Mouse (Mus musculus): ENCODE measurements at regions not wholly inside any gene's neighbourhood (a gene's known extent, or its start where the extent isn't known, plus 50 kb on each side); places are given as distances from the start of the nearest gene placed in this dataset.

DNA sequence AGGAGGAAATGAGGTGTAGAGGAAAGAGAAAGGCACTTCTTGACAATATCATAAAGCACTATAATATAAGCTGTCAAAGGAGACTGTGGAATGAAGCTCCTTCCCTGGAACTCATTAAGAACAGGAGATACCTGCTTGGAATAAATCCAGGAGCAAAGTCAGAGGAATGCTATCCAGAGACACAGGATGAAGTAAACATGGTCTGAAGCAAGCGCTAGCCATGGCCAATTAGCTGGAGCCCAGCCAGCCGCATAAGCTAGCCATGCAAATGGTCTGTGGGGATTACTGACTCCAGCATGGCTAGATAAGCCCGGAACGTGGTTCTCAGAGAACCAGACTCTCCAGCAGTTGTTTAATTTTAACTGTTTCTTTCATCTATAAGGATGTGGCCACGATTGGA, 54.9 kb upstream of the Gpc3 start:
- no peak for ATAC-seq (ENCODE audit: low TSS enrichment)

DNA sequence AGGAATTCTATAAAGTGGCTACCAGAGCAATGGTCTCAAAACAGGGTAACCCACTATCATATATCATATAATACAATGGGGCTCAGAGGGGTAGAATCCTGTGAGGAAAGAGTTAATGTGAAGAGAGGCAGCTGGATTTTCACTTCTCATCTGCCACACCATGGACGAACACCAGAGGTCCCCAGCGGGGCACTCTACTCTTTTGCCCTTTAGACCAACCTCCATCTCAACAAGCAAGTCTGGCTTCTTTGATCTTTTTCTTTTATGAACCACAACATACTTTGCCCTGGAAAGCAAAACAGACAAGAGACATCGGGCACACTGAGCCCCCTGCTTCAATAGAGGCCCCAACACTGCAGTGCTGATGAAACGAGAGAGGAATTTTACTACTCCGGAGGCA, 65.3 kb upstream of the Gpc3 start:
- ATAC-seq (ENCODE audit: low TSS enrichment): no peak

DNA sequence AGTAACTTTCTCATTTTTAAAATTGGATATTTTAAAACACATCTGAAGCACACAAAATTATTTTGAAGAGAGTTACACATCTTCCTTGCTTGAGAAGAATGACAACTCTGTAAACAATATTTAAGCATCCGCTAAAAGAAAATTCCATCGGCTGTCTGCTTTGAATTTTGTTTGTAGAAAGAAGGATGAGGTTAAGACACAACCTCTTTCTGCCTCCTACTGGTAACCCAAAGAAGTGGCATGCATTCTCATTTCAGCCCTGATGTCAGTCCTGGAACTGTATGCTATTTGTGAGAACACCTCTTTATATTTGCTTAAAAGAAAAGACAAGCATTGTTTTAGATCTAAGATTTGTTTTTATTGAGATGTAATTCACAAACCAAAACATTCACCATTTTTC, 80.6 kb upstream of the Gpc3 start:
- no peak for ATAC-seq (ENCODE audit: low TSS enrichment)

DNA sequence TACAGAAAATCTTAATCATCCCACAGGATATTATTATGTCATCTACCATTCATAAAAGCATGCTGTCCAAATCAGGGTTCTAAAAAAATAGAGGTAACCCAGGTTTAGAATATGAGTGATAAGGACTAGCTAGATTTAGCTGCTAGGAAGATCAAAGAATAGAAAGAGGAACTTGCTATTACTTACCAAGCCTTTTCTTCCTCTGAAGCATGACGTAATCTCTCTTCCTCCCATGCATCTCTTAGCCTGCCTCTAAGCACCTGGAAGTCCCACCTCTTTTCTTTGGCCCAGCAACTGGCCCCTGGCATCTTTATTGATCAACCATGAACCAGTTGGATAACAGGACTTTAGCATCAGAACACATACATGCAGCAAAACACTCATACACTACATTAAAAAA, 85.9 kb upstream of the Gpc3 start:
- no peak for ATAC-seq (ENCODE audit: low TSS enrichment)

DNA sequence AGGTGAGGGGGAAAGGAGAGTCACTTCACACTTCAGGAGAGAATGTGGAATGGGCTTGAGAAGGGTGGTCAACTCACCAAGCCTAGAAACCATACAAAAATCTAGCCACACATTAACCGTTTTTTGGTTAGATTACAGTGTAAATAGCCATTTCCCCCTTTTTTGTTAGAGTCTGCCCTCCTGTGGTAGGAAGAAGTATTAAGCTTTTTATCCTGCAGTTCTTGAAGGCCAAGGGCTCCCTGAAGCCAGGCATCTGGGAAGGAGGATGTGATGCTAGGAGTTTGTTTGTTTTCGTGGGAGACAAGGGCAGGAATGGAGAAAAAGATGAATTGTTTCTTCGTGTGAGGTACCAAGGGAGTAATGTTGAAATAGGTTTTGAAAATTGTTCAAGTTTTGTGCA, 73.5 kb upstream of the Ccdc160 start:
- ATAC-seq (ENCODE audit: low TSS enrichment): peak; percentile 64; the same call in 1 of the 2 replicates

DNA sequence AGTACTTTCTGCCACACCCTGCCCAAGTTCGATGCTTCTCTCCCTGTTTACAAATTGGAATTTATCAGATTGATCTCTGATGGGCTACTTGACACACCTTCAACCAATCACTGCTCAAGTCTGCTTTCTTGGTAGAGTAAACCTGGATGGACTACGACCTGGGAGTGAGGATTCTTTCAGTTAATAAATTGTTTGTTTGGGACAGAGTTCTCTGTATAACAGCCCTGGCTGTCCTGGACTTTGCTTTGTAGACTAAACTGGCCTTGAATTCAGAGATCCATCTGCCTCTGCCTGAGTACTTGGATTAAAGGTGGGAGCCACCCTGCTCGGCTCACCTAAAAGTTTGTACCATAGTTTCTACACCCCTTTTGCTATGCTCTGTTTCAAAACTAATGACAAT, 52.9 kb upstream of the Ccdc160 start:
- ATAC-seq (ENCODE audit: low TSS enrichment): no peak
